Mouse (Mus musculus): ENCODE results near the gene Wipf3.
A peak's percentile ranks its signal among the peaks of the same experiment; 100 is the strongest.

GRCm38 (mm10) chr6:54391765-54392164 lies 37.6 kb upstream of the Wipf3 start:
- peak; percentile 30; the same call in 1 of the 2 replicates for TF ChIP-seq CTCF (conservative IDR thresholded peaks at IDR 0.05; ENCODE audit: insufficient read depth, insufficient read length, low read depth, low read length)
- no peak for TF ChIP-seq POLR2A (IDR thresholded peaks at IDR 0.05; ENCODE audit: low read depth, low read length)
